Mouse (Mus musculus): ENCODE measurements around the gene Rxra. TPM values are rescaled to one million over a fixed set of nuclear protein-coding genes. Genes with fewer than 3 reads are reported as not detected.

Gene Rxra
- polyA plus RNA-seq, 1 experiment from 2014 or later: 2.6 TPM

GRCm38 (mm10) chr2:27767773-27768172, 91.5 kb downstream of the Rxra start:
- H3K36me3 ChIP-seq (ENCODE audit: control insufficient read depth, insufficient read depth, low read length): no peaks in the 10 kb centered on the region
- ATAC-seq: no peak
- H3K9me3 ChIP-seq (replicated peaks; ENCODE audit: control insufficient read depth, low read length): no peaks in the 10 kb centered on the region
- no peaks in the 10 kb centered on the region for H3K4me1 ChIP-seq (ENCODE audit: control insufficient read depth, insufficient read depth, low read length)
- no peak overlapping the region for H3K4me2 ChIP-seq (ENCODE audit: low read length)
- no peak overlapping the region for H3K27ac ChIP-seq (ENCODE audit: low read depth, low read length)
- 66% methylated on average over 7 of the region's 7 CpGs for WGBS
- no peak overlapping the region for H3K4me3 ChIP-seq (ENCODE audit: low read depth, low read length)
- DNase-seq (ENCODE audit: low spot score): no peak
- no peak overlapping the region for H3K9ac ChIP-seq (ENCODE audit: low read length)
- H3K27me3 ChIP-seq (replicated peaks; ENCODE audit: control insufficient read depth, insufficient read depth, low read length): no peaks in the 10 kb centered on the region

- Histone ChIP-seq H3K9ac (ENCODE audit: low read length) (no peak overlapping the region), H3K4me1 (ENCODE audit: control insufficient read depth, insufficient read depth, low read length) (no peaks in the 10 kb centered on the region), H3K4me3 (ENCODE audit: low read depth, low read length) (no peak overlapping the region), H3K27ac (ENCODE audit: low read depth, low read length) (no peak overlapping the region), H3K36me3 (ENCODE audit: control insufficient read depth, insufficient read depth, low read length) (no peaks in the 10 kb centered on the region), H3K9me3 (replicated peaks; ENCODE audit: control insufficient read depth, low read length) (no peaks in the 10 kb centered on the region), H3K27me3 (replicated peaks; ENCODE audit: control insufficient read depth, insufficient read depth, low read length) (no peaks in the 10 kb centered on the region), H3K4me2 (ENCODE audit: low read length) (no peak overlapping the region)
- WGBS: 43% methylated on average over 5 of the region's 5 CpGs
- no peak for ATAC-seq
- DNase-seq (ENCODE audit: low spot score): no peak
Measured at GRCm38 (mm10) chr2:27769701-27770100, 93.5 kb downstream of the Rxra start.

- Histone ChIP-seq H3K27ac (ENCODE audit: low read depth, low read length) (no peak overlapping the region), H3K27me3 (replicated peaks; ENCODE audit: control insufficient read depth, insufficient read depth, low read length) (no peaks in the 10 kb centered on the region), H3K4me1 (ENCODE audit: control insufficient read depth, insufficient read depth, low read length) (no peaks in the 10 kb centered on the region), H3K9ac (ENCODE audit: low read length) (no peak overlapping the region), H3K4me3 (ENCODE audit: low read depth, low read length) (no peak overlapping the region), H3K9me3 (replicated peaks; ENCODE audit: control insufficient read depth, low read length) (no peaks in the 10 kb centered on the region), H3K4me2 (ENCODE audit: low read length) (no peak overlapping the region), H3K36me3 (ENCODE audit: control insufficient read depth, insufficient read depth, low read length) (no peaks in the 10 kb centered on the region)
- 0 out of 2 replicates have a peak, but pooled peaks have one; percentile 37 for ATAC-seq
- WGBS: 8% methylated on average over 4 of the region's 4 CpGs
- DNase-seq (ENCODE audit: low spot score): peak; percentile 81
Measured at GRCm38 (mm10) chr2:27770205-27770604, 94.0 kb downstream of the Rxra start.

- Histone ChIP-seq H3K4me3 (ENCODE audit: low read depth, low read length) (no peak overlapping the region), H3K27ac (ENCODE audit: low read depth, low read length) (no peak overlapping the region), H3K4me2 (ENCODE audit: low read length) (no peak overlapping the region), H3K27me3 (replicated peaks; ENCODE audit: control insufficient read depth, insufficient read depth, low read length) (no peaks in the 10 kb centered on the region), H3K9ac (ENCODE audit: low read length) (no peak overlapping the region), H3K4me1 (ENCODE audit: control insufficient read depth, insufficient read depth, low read length) (no peaks in the 10 kb centered on the region), H3K9me3 (replicated peaks; ENCODE audit: control insufficient read depth, low read length) (no peaks in the 10 kb centered on the region), H3K36me3 (ENCODE audit: control insufficient read depth, insufficient read depth, low read length) (no peaks in the 10 kb centered on the region)
- 27% methylated on average over 7 of the region's 7 CpGs for WGBS
- ATAC-seq (peak; percentile 55; the same call in 1 of the 2 replicates), DNase-seq (ENCODE audit: low spot score) (peak; percentile 74)
Measured at GRCm38 (mm10) chr2:27771936-27772335, 95.7 kb downstream of the Rxra start.

GRCm38 (mm10) chr2:27772841-27773388, 96.7 kb downstream of the Rxra start:
- H3K9me3 ChIP-seq (replicated peaks; ENCODE audit: control insufficient read depth, low read length): no peaks in the 10 kb centered on the region
- H3K4me2 ChIP-seq (ENCODE audit: low read length): no peak overlapping the region
- ATAC-seq (no peak), DNase-seq (ENCODE audit: low spot score) (no peak)
- H3K4me1 ChIP-seq (ENCODE audit: control insufficient read depth, insufficient read depth, low read length): no peaks in the 10 kb centered on the region
- H3K27me3 ChIP-seq (replicated peaks; ENCODE audit: control insufficient read depth, insufficient read depth, low read length): no peaks in the 10 kb centered on the region
- no peaks in the 10 kb centered on the region for H3K36me3 ChIP-seq (ENCODE audit: control insufficient read depth, insufficient read depth, low read length)
- H3K9ac ChIP-seq (ENCODE audit: low read length): no peak overlapping the region
- 91% methylated on average over 7 of the region's 7 CpGs for WGBS
- H3K4me3 ChIP-seq (ENCODE audit: low read depth, low read length): no peak overlapping the region
- H3K27ac ChIP-seq (ENCODE audit: low read depth, low read length): no peak overlapping the region

GRCm38 (mm10) chr2:27773980-27774730, 97.9 kb downstream of the Rxra start:
- H3K4me2 ChIP-seq (ENCODE audit: low read length): no peak overlapping the region
- ATAC-seq (no peak), DNase-seq (ENCODE audit: low spot score) (no peak)
- no peak overlapping the region for H3K4me3 ChIP-seq (ENCODE audit: low read depth, low read length)
- no peak overlapping the region for H3K27ac ChIP-seq (ENCODE audit: low read depth, low read length)
- WGBS: 75% methylated on average over 24 of the region's 24 CpGs
- no peaks in the 10 kb centered on the region for H3K27me3 ChIP-seq (replicated peaks; ENCODE audit: control insufficient read depth, insufficient read depth, low read length)
- no peak overlapping the region for H3K9ac ChIP-seq (ENCODE audit: low read length)
- H3K9me3 ChIP-seq (replicated peaks; ENCODE audit: control insufficient read depth, low read length): no peaks in the 10 kb centered on the region
- H3K4me1 ChIP-seq (ENCODE audit: control insufficient read depth, insufficient read depth, low read length): no peaks in the 10 kb centered on the region
- H3K36me3 ChIP-seq (ENCODE audit: control insufficient read depth, insufficient read depth, low read length): no peaks in the 10 kb centered on the region

GRCm38 (mm10) chr2:27775006-27775405, 98.8 kb downstream of the Rxra start:
- Histone ChIP-seq H3K4me2 (ENCODE audit: low read length) (no peak overlapping the region), H3K27ac (ENCODE audit: low read depth, low read length) (no peak overlapping the region), H3K27me3 (replicated peaks; ENCODE audit: control insufficient read depth, insufficient read depth, low read length) (no peaks in the 10 kb centered on the region), H3K4me1 (ENCODE audit: control insufficient read depth, insufficient read depth, low read length) (no peaks in the 10 kb centered on the region), H3K36me3 (ENCODE audit: control insufficient read depth, insufficient read depth, low read length) (no peaks in the 10 kb centered on the region), H3K9me3 (replicated peaks; ENCODE audit: control insufficient read depth, low read length) (no peaks in the 10 kb centered on the region), H3K9ac (ENCODE audit: low read length) (no peak overlapping the region), H3K4me3 (ENCODE audit: low read depth, low read length) (no peak overlapping the region)
- DNase-seq (ENCODE audit: low spot score) (no peak), ATAC-seq (no peak)
- WGBS: 88% methylated on average over 10 of the region's 10 CpGs

GRCm38 (mm10) chr2:27775625-27776024, 99.4 kb downstream of the Rxra start:
- Histone ChIP-seq H3K9me3 (replicated peaks; ENCODE audit: control insufficient read depth, low read length) (no peaks in the 10 kb centered on the region), H3K4me2 (ENCODE audit: low read length) (no peak overlapping the region), H3K36me3 (ENCODE audit: control insufficient read depth, insufficient read depth, low read length) (no peaks in the 10 kb centered on the region), H3K4me3 (ENCODE audit: low read depth, low read length) (no peak overlapping the region), H3K9ac (ENCODE audit: low read length) (no peak overlapping the region), H3K27me3 (replicated peaks; ENCODE audit: control insufficient read depth, insufficient read depth, low read length) (no peaks in the 10 kb centered on the region), H3K27ac (ENCODE audit: low read depth, low read length) (no peak overlapping the region), H3K4me1 (ENCODE audit: control insufficient read depth, insufficient read depth, low read length) (no peaks in the 10 kb centered on the region)
- DNase-seq (ENCODE audit: low spot score) (no peak), ATAC-seq (no peak)
- WGBS: 63% methylated on average over 5 of the region's 5 CpGs

- Histone ChIP-seq H3K4me3 (ENCODE audit: low read depth, low read length) (no peak overlapping the region), H3K36me3 (ENCODE audit: control insufficient read depth, insufficient read depth, low read length) (no peaks in the 10 kb centered on the region), H3K27ac (ENCODE audit: low read depth, low read length) (no peak overlapping the region), H3K9me3 (replicated peaks; ENCODE audit: control insufficient read depth, low read length) (no peaks in the 10 kb centered on the region), H3K4me1 (ENCODE audit: control insufficient read depth, insufficient read depth, low read length) (no peaks in the 10 kb centered on the region), H3K4me2 (ENCODE audit: low read length) (no peak overlapping the region), H3K9ac (ENCODE audit: low read length) (no peak overlapping the region), H3K27me3 (replicated peaks; ENCODE audit: control insufficient read depth, insufficient read depth, low read length) (no peaks in the 10 kb centered on the region)
- ATAC-seq (no peak), DNase-seq (ENCODE audit: low spot score) (no peak)
- 75% methylated on average over 2 of the region's 2 CpGs for WGBS
Measured at GRCm38 (mm10) chr2:27777756-27778155, 101.5 kb downstream of the Rxra start.

Data from forebrain, embryonic 14.5 days (tissue).